Mouse (Mus musculus) neural tube, embryonic 11.5 days (tissue): ENCODE results near the gene Irx2. TPM values are rescaled to one million over a fixed set of nuclear protein-coding genes. Genes with fewer than 3 reads are reported as not detected.

Experiments
- ATAC-seq: fragments of 200-750 bp; cut with Nextera tagmentation; 2 replicates; pipeline ENCODE4 v1.8.0; 2017; ENCODE audit warnings: moderate number of reproducible peaks, mild to moderate bottlenecking, moderate TSS enrichment, moderate library complexity; ENCODE audit not compliant: insufficient read depth, low FRiP score, low TSS enrichment
- DNase-seq: peaks from one replicate; pipeline ENCODE4 v3.0.0-alpha.2; 2015; ENCODE audit warnings: low spot score
- H3K27ac ChIP-seq: fragments of 300-500 bp; sonication (generic); 2 replicates; pipeline ENCODE4 v1.5.1; 2014; ENCODE audit warnings: low read depth, mild to moderate bottlenecking, low read length
- H3K27me3 ChIP-seq: fragments of 300-500 bp; sonication (generic); 2 replicates; pipeline ENCODE4 v1.6.1; 2014; ENCODE audit warnings: mild to moderate bottlenecking, low read length, mixed read lengths; ENCODE audit not compliant: control insufficient read depth, insufficient read depth
- H3K36me3 ChIP-seq: fragments of 300-500 bp; sonication (generic); 2 replicates; pipeline ENCODE4 v1.6.1; 2014; ENCODE audit warnings: mild to moderate bottlenecking, low read length, moderate library complexity, mixed read lengths; ENCODE audit not compliant: control insufficient read depth, insufficient read depth
- H3K4me1 ChIP-seq: fragments of 300-500 bp; sonication (generic); 2 replicates; pipeline ENCODE4 v1.6.1; 2014; ENCODE audit warnings: low read length, mixed read lengths; ENCODE audit not compliant: control insufficient read depth, insufficient read depth
- H3K4me2 ChIP-seq: fragments of 300-500 bp; sonication (generic); 2 replicates; pipeline ENCODE4 v1.6.1; 2014; ENCODE audit warnings: low read depth, mild to moderate bottlenecking, moderate library complexity
- H3K4me3 ChIP-seq: fragments of 300-500 bp; sonication (generic); 2 replicates; pipeline ENCODE4 v1.5.1; 2014; ENCODE audit warnings: low read depth, low read length
- H3K9ac ChIP-seq: fragments of 300-500 bp; sonication (generic); 2 replicates; pipeline ENCODE4 v1.6.1; 2014; ENCODE audit warnings: mild to moderate bottlenecking, low read length
- H3K9me3 ChIP-seq: fragments of 300-500 bp; sonication (generic); 2 replicates; pipeline ENCODE4 v1.6.1; 2016; ENCODE audit warnings: low read length; ENCODE audit not compliant: control insufficient read depth
- WGBS: fragments of 180-500 bp; shearing (Covaris S2); extraction: QIAGEN DNeasy Blood & Tissue Kit; methylation state at CpG from one replicate; pipeline ENCODE4 v1.1.7; 2014; 5-methylcytosine and 5-hydroxymethylcytosine counted together
- polyA plus RNA-seq: library from polyadenylated mRNA; unstranded; fragments of >200 nt; fragmentation: Nextera tagmentation; extraction: Ambion mirVana; gene quantifications from 2 replicates; pipeline ENCODE4 v1.2.1, GENCODE M21; 2014

The Irx2 gene
- polyA plus RNA-seq, 1 experiment from 2014 or later = 21.9 TPM

GRCm38 (mm10) chr13:72632361-72632760 lies 3.7 kb downstream of the Irx2 start:
- DNase-seq = no peak
- no peaks in the 10 kb centered on the region; the same call in 1 of the 2 replicates for H3K36me3 ChIP-seq
- H3K27me3 ChIP-seq = peaks cover 72% of the 10 kb centered on the region
- peak overlapping the region; percentile 63 for H3K9ac ChIP-seq
- peak overlapping the region; percentile 69 for H3K4me3 ChIP-seq
- H3K9me3 ChIP-seq = no peaks in the 10 kb centered on the region
- 8% methylated on average over 6 of the region's 6 CpGs for whole genome bisulfite sequencing
- H3K27ac ChIP-seq = no peak overlapping the region
- peaks cover 34% of the 10 kb centered on the region for H3K4me1 ChIP-seq
- peak overlapping the region; percentile 87 for H3K4me2 ChIP-seq
- ATAC-seq = no peak

- ATAC-seq = no peak
- Histone ChIP-seq H3K4me2 (peak overlapping the region; percentile 87), H3K4me3 (peak overlapping the region; percentile 69; the same call in 1 of the 2 replicates), H3K9ac (no peak overlapping the region), H3K9me3 (no peaks in the 10 kb centered on the region), H3K36me3 (no peaks in the 10 kb centered on the region; the same call in 1 of the 2 replicates), H3K4me1 (peaks cover 32% of the 10 kb centered on the region), H3K27me3 (peaks cover 70% of the 10 kb centered on the region), H3K27ac (no peak overlapping the region)
- 25% methylated on average over 2 of the region's 2 CpGs for WGBS
- DNase-seq = no peak
Observed at GRCm38 (mm10) chr13:72633097-72633496, 4.5 kb downstream of the Irx2 start.

GRCm38 (mm10) chr13:72634752-72635315 lies 6.2 kb downstream of the Irx2 start:
- H3K27ac ChIP-seq = no peak overlapping the region
- H3K9me3 ChIP-seq = no peaks in the 10 kb centered on the region
- peaks cover 74% of the 10 kb centered on the region for H3K27me3 ChIP-seq
- no peak overlapping the region for H3K4me3 ChIP-seq
- H3K36me3 ChIP-seq = no peaks in the 10 kb centered on the region; the same call in 1 of the 2 replicates
- ATAC-seq = no peak
- peaks cover 32% of the 10 kb centered on the region for H3K4me1 ChIP-seq
- DNase-seq = peak; percentile 52
- WGBS = 4% methylated on average over 7 of the region's 7 CpGs
- H3K9ac ChIP-seq = no peak overlapping the region
- H3K4me2 ChIP-seq = peak overlapping the region; percentile 21; the same call in 1 of the 2 replicates

GRCm38 (mm10) chr13:72636331-72636851 lies 7.8 kb downstream of the Irx2 start:
- Histone ChIP-seq H3K4me1 (peaks cover 27% of the 10 kb centered on the region), H3K9me3 (no peaks in the 10 kb centered on the region), H3K27me3 (peaks cover 78% of the 10 kb centered on the region), H3K9ac (no peak overlapping the region; the same call in 1 of the 2 replicates), H3K27ac (no peak overlapping the region), H3K4me3 (no peak overlapping the region), H3K4me2 (peak overlapping the region; percentile 30), H3K36me3 (no peaks in the 10 kb centered on the region; the same call in 1 of the 2 replicates)
- WGBS = under 1% methylated on average over 20 of the region's 20 CpGs
- DNase-seq = peak; percentile 57
- peak; percentile 21; the same call in 1 of the 2 replicates for ATAC-seq

GRCm38 (mm10) chr13:72637536-72637935 lies 8.9 kb downstream of the Irx2 start:
- H3K4me3 ChIP-seq = no peak overlapping the region
- H3K36me3 ChIP-seq = no peaks in the 10 kb centered on the region; the same call in 1 of the 2 replicates
- no peak overlapping the region for H3K4me2 ChIP-seq
- H3K4me1 ChIP-seq = peaks cover 18% of the 10 kb centered on the region
- H3K9me3 ChIP-seq = no peaks in the 10 kb centered on the region
- peaks cover 68% of the 10 kb centered on the region for H3K27me3 ChIP-seq
- ATAC-seq = no peak
- H3K9ac ChIP-seq = no peak overlapping the region
- no peak overlapping the region for H3K27ac ChIP-seq
- DNase-seq = no peak
- WGBS = 7% methylated on average over 3 of the region's 3 CpGs

GRCm38 (mm10) chr13:72638401-72639130 lies 9.9 kb downstream of the Irx2 start:
- Histone ChIP-seq H3K36me3 (no peaks in the 10 kb centered on the region), H3K9ac (no peak overlapping the region), H3K4me1 (peaks cover 12% of the 10 kb centered on the region), H3K4me2 (peak overlapping the region; percentile 46; the same call in 1 of the 2 replicates), H3K9me3 (no peaks in the 10 kb centered on the region), H3K27me3 (peaks cover 60% of the 10 kb centered on the region), H3K4me3 (no peak overlapping the region), H3K27ac (no peak overlapping the region)
- DNase-seq (peak; percentile 45), ATAC-seq (peak; percentile 36; the same call in 1 of the 2 replicates)
- 3% methylated on average over 26 of the region's 26 CpGs for WGBS

- DNase-seq (peak; percentile 62), ATAC-seq (0 out of 2 replicates have a peak, but pooled peaks have one; percentile 21)
- peaks cover 12% of the 10 kb centered on the region for H3K4me1 ChIP-seq
- no peaks in the 10 kb centered on the region for H3K9me3 ChIP-seq
- H3K9ac ChIP-seq = peak overlapping the region; percentile 16; the same call in 1 of the 2 replicates
- H3K36me3 ChIP-seq = no peaks in the 10 kb centered on the region
- peak overlapping the region; percentile 46 for H3K4me2 ChIP-seq
- under 1% methylated on average over 32 of the region's 32 CpGs for WGBS
- peak overlapping the region; percentile 22 for H3K4me3 ChIP-seq
- H3K27ac ChIP-seq = no peak overlapping the region
- H3K27me3 ChIP-seq = peaks cover 54% of the 10 kb centered on the region
Observed at GRCm38 (mm10) chr13:72639441-72640130, 11.0 kb downstream of the Irx2 start.

GRCm38 (mm10) chr13:72640131-72640521 lies 11.5 kb downstream of the Irx2 start:
- H3K4me2 ChIP-seq = peak overlapping the region; percentile 46
- ATAC-seq (no peak), DNase-seq (peak; percentile 53)
- no peaks in the 10 kb centered on the region for H3K9me3 ChIP-seq
- peak overlapping the region; percentile 22; the same call in 1 of the 2 replicates for H3K4me3 ChIP-seq
- no peak overlapping the region for H3K27ac ChIP-seq
- H3K27me3 ChIP-seq = peaks cover 49% of the 10 kb centered on the region
- no peak overlapping the region for H3K9ac ChIP-seq
- H3K36me3 ChIP-seq = no peaks in the 10 kb centered on the region
- WGBS = 3% methylated on average over 11 of the region's 11 CpGs
- peaks cover 12% of the 10 kb centered on the region for H3K4me1 ChIP-seq
